Mouse (Mus musculus): ENCODE data around the gene Ttc34. TPM values are rescaled to one million over a fixed set of nuclear protein-coding genes. Genes with fewer than 3 reads are reported as not detected.
A peak's percentile ranks its signal among the peaks of the same experiment; 100 is the strongest.

The Ttc34 gene
- total RNA-seq, 2 experiments from 2014 or later = 2.4 to 2.7 TPM

GRCm38 (mm10) chr4:154885416-154885815 is 48.2 kb downstream of the Ttc34 start:
- intact Hi-C loops (cut with DNase I) = no loop called here
- DNase-seq (ENCODE audit: low spot score in 2 of 2) = no peak

GRCm38 (mm10) chr4:154886876-154887592 is 49.8 kb downstream of the Ttc34 start:
- DNase-seq (ENCODE audit: low spot score in 2 of 2) = no peak
- intact Hi-C loops (cut with DNase I) = no loop called here

GRCm38 (mm10) chr4:154887593-154888250 is 50.5 kb downstream of the Ttc34 start:
- DNase-seq (ENCODE audit: low spot score in 2 of 2) = no peak

GRCm38 (mm10) chr4:154890887-154891286 is 53.6 kb downstream of the Ttc34 start:
- intact Hi-C loops (cut with DNase I) = no loop called here
- no peak for DNase-seq (ENCODE audit: low spot score in 2 of 2)

More at GRCm38 (mm10) chr4:154887593-154888250, 50.5 kb downstream of the Ttc34 start:
- intact Hi-C loops (cut with DNase I) = no loop called here

- no peak for DNase-seq (ENCODE audit: low spot score in 2 of 2)
- intact Hi-C loops (cut with DNase I) = no loop called here
These were observed 58.3 kb downstream of the Ttc34 start for GRCm38 (mm10) chr4:154895549-154895948.

GRCm38 (mm10) chr4:154897676-154898465 is 60.6 kb downstream of the Ttc34 start:
- intact Hi-C loops (cut with DNase I) = no loop called here
- no peak for DNase-seq (ENCODE audit: low spot score in 2 of 2)

- intact Hi-C loops (cut with DNase I) = no loop called here
- peak; percentile 73 to 90 for DNase-seq (ENCODE audit: low spot score in 2 of 2)
These were observed 61.5 kb downstream of the Ttc34 start, which contains the start of gene Fam213b for GRCm38 (mm10) chr4:154898506-154899446. Gene Fam213b, minus strand, starts transcription at chr4:154899135.

GRCm38 (mm10) chr4:154902371-154902770 is 65.1 kb downstream of the Ttc34 start:
- intact Hi-C loops (cut with DNase I) = no loop called here
- DNase-seq (ENCODE audit: low spot score in 2 of 2) = no peak

GRCm38 (mm10) chr4:154904185-154905071 is 67.2 kb downstream of the Ttc34 start:
- peak; percentile 87 to 95 for DNase-seq (ENCODE audit: low spot score in 2 of 2)
- intact Hi-C loops (cut with DNase I) = loop anchor here (5.0 kb wide), 1 partner anchor 38 kb away; no protein-coding TSS in a partner anchor

GRCm38 (mm10) chr4:154907833-154908232 is 70.6 kb downstream of the Ttc34 start:
- peak; percentile 62 to 70 for DNase-seq (ENCODE audit: low spot score in 2 of 2)
- intact Hi-C loops (cut with DNase I) = loop anchor here (5.0 kb wide), 1 partner anchor 34 kb away; no protein-coding TSS in a partner anchor

- DNase-seq (ENCODE audit: low spot score in 2 of 2) = no peak
- intact Hi-C loops (cut with DNase I) = loop anchor here (5.0 kb wide), 1 partner anchor 34 kb away; no protein-coding TSS in a partner anchor
These were observed 71.2 kb downstream of the Ttc34 start for GRCm38 (mm10) chr4:154908490-154908889.

- intact Hi-C loops (cut with DNase I) = no loop called here
- peak in 1 of 2 experiments; percentile 39 for DNase-seq (ENCODE audit: low spot score in 2 of 2)
These were observed 73.6 kb downstream of the Ttc34 start for GRCm38 (mm10) chr4:154910606-154911522.

- DNase-seq (ENCODE audit: low spot score in 2 of 2) = no peak
- intact Hi-C loops (cut with DNase I) = no loop called here
These were observed 74.4 kb downstream of the Ttc34 start for GRCm38 (mm10) chr4:154911644-154912043.

GRCm38 (mm10) chr4:154913845-154914244 is 76.6 kb downstream of the Ttc34 start:
- intact Hi-C loops (cut with DNase I) = no loop called here

GRCm38 (mm10) chr4:154914252-154914651 is 77.0 kb downstream of the Ttc34 start:
- no peak for DNase-seq (ENCODE audit: low spot score in 2 of 2)
- intact Hi-C loops (cut with DNase I) = no loop called here

More at GRCm38 (mm10) chr4:154913845-154914244, 76.6 kb downstream of the Ttc34 start:
- DNase-seq (ENCODE audit: low spot score in 2 of 2) = no peak

- DNase-seq (ENCODE audit: low spot score in 2 of 2) = no peak
- intact Hi-C loops (cut with DNase I) = loop anchor here (5.0 kb wide), 1 partner anchor 272 kb away; no protein-coding TSS in a partner anchor
These were observed 77.4 kb downstream of the Ttc34 start for GRCm38 (mm10) chr4:154914707-154915106.

- no peak for DNase-seq (ENCODE audit: low spot score in 2 of 2)
- intact Hi-C loops (cut with DNase I) = loop anchor here (5.0 kb wide), 1 partner anchor 273 kb away; no protein-coding TSS in a partner anchor
These were observed 78.0 kb downstream of the Ttc34 start for GRCm38 (mm10) chr4:154915286-154915685.

All from left cerebral cortex, postnatal 25 days (tissue).